Mouse (Mus musculus) brown adipose tissue, adult 24 weeks (tissue): ENCODE data around the gene Stxbp1. TPM values are rescaled to one million over a fixed set of nuclear protein-coding genes. Genes with fewer than 3 reads are reported as not detected.
"Not testable (repeated sequence)": the region's sequence is repeated elsewhere in the genome, so short reads cannot be mapped to it uniquely, and the experiment has no call there.

ENCODE experiments used
- H3K27ac ChIP-seq: fragments of 200-500 bp; replicated peaks from 2 replicates; pipeline ENCODE4 v1.5.1; 2012; ENCODE audit warnings: low read depth, mild to moderate bottlenecking, low read length
- H3K4me1 ChIP-seq: fragments of 200-500 bp; 2 replicates; pipeline ENCODE4 v1.6.1; 2012; ENCODE audit warnings: low read length, mixed read lengths; ENCODE audit not compliant: control insufficient read depth, insufficient read depth, insufficient read length
- H3K4me3 ChIP-seq: fragments of 200-500 bp; 2 replicates; pipeline ENCODE4 v1.5.1; 2012; ENCODE audit warnings: low read depth, mild to moderate bottlenecking, low read length, moderate library complexity; ENCODE audit not compliant: insufficient read depth
- polyA plus RNA-seq: library from polyadenylated mRNA; stranded (reverse); fragments of >200 nt; gene quantifications from 2 replicates; pipeline ENCODE4 v1.2.4, GENCODE M21; 2012; ENCODE audit not compliant: missing spikeins, insufficient read depth, insufficient read length

Stxbp1 gene
- polyA plus RNA-seq, 1 experiment = 4.0 TPM

GRCm38 (mm10) chr2:32859010-32859621 is 12.1 kb upstream of the Stxbp1 start:
- Histone ChIP-seq H3K27ac (no peak overlapping the region), H3K4me3 (no peak overlapping the region), H3K4me1 (no peaks in the 10 kb centered on the region)

- no peaks in the 10 kb centered on the region for H3K4me1 ChIP-seq
- no peak overlapping the region for H3K4me3 ChIP-seq
- no peak overlapping the region for H3K27ac ChIP-seq
Measured at GRCm38 (mm10) chr2:32857584-32857983, 10.5 kb upstream of the Stxbp1 start.

- no peaks in the 10 kb centered on the region for H3K4me1 ChIP-seq
- no peak overlapping the region for H3K4me3 ChIP-seq
- no peak overlapping the region for H3K27ac ChIP-seq
Measured at GRCm38 (mm10) chr2:32855790-32856465, 8.9 kb upstream of the Stxbp1 start.

GRCm38 (mm10) chr2:32855046-32855785 is 8.2 kb upstream of the Stxbp1 start:
- Histone ChIP-seq H3K4me3 (no peak overlapping the region), H3K4me1 (no peaks in the 10 kb centered on the region), H3K27ac (no peak overlapping the region)

- no peaks in the 10 kb centered on the region for H3K4me1 ChIP-seq
- no peak overlapping the region for H3K27ac ChIP-seq
- no peak overlapping the region for H3K4me3 ChIP-seq
Measured at GRCm38 (mm10) chr2:32854206-32854605, 7.2 kb upstream of the Stxbp1 start.

GRCm38 (mm10) chr2:32853716-32854115 is 6.7 kb upstream of the Stxbp1 start:
- not testable (repeated sequence) for H3K4me1 ChIP-seq, H3K27ac ChIP-seq, H3K4me3 ChIP-seq

GRCm38 (mm10) chr2:32852156-32852555 is 5.1 kb upstream of the Stxbp1 start:
- Histone ChIP-seq H3K4me1 (no peaks in the 10 kb centered on the region), H3K27ac (no peak overlapping the region), H3K4me3 (no peak overlapping the region)

- Histone ChIP-seq H3K4me1 (no peaks in the 10 kb centered on the region), H3K27ac (no peak overlapping the region), H3K4me3 (peak overlapping the region; percentile 38; the same call in 1 of the 2 replicates)
Measured at GRCm38 (mm10) chr2:32847468-32847821, 400 bp upstream of the Stxbp1 start.

GRCm38 (mm10) chr2:32846101-32846804 is 792 bp downstream of the Stxbp1 start:
- peak overlapping the region; percentile 96 for H3K4me3 ChIP-seq
- 0 out of 2 replicates have a peak, but pooled peaks cover 2% of the 10 kb centered on the region for H3K4me1 ChIP-seq
- peak overlapping the region; percentile 72 for H3K27ac ChIP-seq

GRCm38 (mm10) chr2:32845572-32846100 is 1.4 kb downstream of the Stxbp1 start:
- Histone ChIP-seq H3K4me1 (0 out of 2 replicates have a peak, but pooled peaks cover 3% of the 10 kb centered on the region), H3K4me3 (peak overlapping the region; percentile 96), H3K27ac (no peak overlapping the region)

GRCm38 (mm10) chr2:32842558-32842957 is 4.5 kb downstream of the Stxbp1 start:
- H3K27ac ChIP-seq = no peak overlapping the region
- no peak overlapping the region for H3K4me3 ChIP-seq
- H3K4me1 ChIP-seq = 0 out of 2 replicates have a peak, but pooled peaks cover 3% of the 10 kb centered on the region

- no peak overlapping the region for H3K4me3 ChIP-seq
- peak overlapping the region; percentile 55; the same call in 1 of the 2 replicates for H3K27ac ChIP-seq
- H3K4me1 ChIP-seq = 0 out of 2 replicates have a peak, but pooled peaks cover 3% of the 10 kb centered on the region
Measured at GRCm38 (mm10) chr2:32841099-32841498, 5.9 kb downstream of the Stxbp1 start.

GRCm38 (mm10) chr2:32839261-32839660 is 7.8 kb downstream of the Stxbp1 start:
- H3K4me1 ChIP-seq = peaks cover 7% of the 10 kb centered on the region; the same call in 1 of the 2 replicates
- H3K27ac ChIP-seq = no peak overlapping the region
- no peak overlapping the region for H3K4me3 ChIP-seq

GRCm38 (mm10) chr2:32838147-32838884 is 8.7 kb downstream of the Stxbp1 start:
- no peak overlapping the region for H3K4me3 ChIP-seq
- H3K27ac ChIP-seq = no peak overlapping the region
- peaks cover 12% of the 10 kb centered on the region for H3K4me1 ChIP-seq
